Mouse (Mus musculus) testis, adult 2 months (tissue): ENCODE measurements around the gene Arhgap27.

Experiments
- CTCF ChIP-seq: fragments of 200-500 bp; IDR thresholded peaks from 2 replicates; pipeline ENCODE4 v1.5.1; 2012; ENCODE audit warnings: low read depth, mild to moderate bottlenecking, inconsistent platforms, low read length, moderate library complexity; ENCODE audit not compliant: control insufficient read depth, insufficient read depth, insufficient replicate concordance
- POLR2A ChIP-seq: fragments of 200-500 bp; IDR thresholded peaks from 2 replicates; pipeline ENCODE4 v1.6.1; 2012; ENCODE audit warnings: low read depth, mild to moderate bottlenecking, inconsistent platforms, low read length, moderate library complexity; ENCODE audit not compliant: control insufficient read depth

DNA sequence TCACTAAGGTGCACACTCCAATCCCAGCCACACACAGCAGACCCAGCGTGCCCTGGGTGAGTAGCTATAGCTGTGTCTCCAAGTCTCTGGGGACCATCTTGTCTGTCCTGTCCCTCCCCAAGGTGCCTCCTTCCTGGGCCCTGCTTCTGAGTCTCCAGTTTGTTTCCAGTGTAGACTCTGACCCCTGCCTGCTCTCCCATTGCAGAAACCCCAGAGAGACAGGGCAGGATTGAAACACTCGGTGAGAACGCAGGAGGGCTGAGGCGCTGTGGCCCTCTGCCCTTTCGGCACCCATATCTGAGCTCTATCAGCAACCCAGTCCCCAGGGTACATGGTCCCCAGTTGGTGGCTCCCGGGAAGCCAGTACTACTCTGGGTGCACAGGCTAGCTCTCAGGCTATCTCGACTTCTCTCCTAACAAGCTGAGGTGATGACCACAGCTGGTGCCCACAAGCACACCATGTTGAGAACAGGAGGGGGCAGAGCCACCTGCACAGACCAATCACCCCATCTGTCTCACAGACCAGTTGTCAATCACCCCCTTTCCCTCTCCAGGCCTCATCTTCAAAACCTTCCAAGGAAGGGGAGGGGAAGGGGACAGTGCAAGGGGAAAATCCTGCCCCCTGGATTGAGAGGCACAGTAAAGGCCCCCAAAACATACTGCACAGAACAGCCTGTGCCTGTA, 17.9 kb downstream of the Arhgap27 start:
- no peak for TF ChIP-seq CTCF
- no peak for TF ChIP-seq POLR2A
